Mouse (Mus musculus) heart, embryonic 13.5 days (tissue): ENCODE measurements at regions not wholly inside any gene's neighbourhood (a gene's known extent, or its start where the extent isn't known, plus 50 kb on each side); places are given as distances from the start of the nearest gene placed in this dataset.
A peak's percentile ranks its signal among the peaks of the same experiment; 100 is the strongest.

Experiments used
- ATAC-seq: fragments of 200-750 bp; cut with Nextera tagmentation; 2 replicates; pipeline ENCODE4 v1.8.0; 2017; ENCODE audit warnings: moderate TSS enrichment; ENCODE audit not compliant: insufficient number of reproducible peaks, low FRiP score, low TSS enrichment; ENCODE audit errors: extremely low read depth
- H3K27ac ChIP-seq: fragments of 300-500 bp; sonication (generic); replicated peaks from 2 replicates; pipeline ENCODE4 v1.5.1; 2015; ENCODE audit warnings: moderate library complexity, mild to moderate bottlenecking, inconsistent platforms
- H3K27me3 ChIP-seq: fragments of 300-500 bp; sonication (generic); replicated peaks from 2 replicates; pipeline ENCODE4 v1.6.1; 2015; ENCODE audit warnings: mild to moderate bottlenecking, inconsistent platforms
- H3K36me3 ChIP-seq: fragments of 300-500 bp; sonication (generic); 2 replicates; pipeline ENCODE4 v1.6.1; 2015; ENCODE audit warnings: mild to moderate bottlenecking, inconsistent platforms
- H3K4me1 ChIP-seq: fragments of 300-500 bp; sonication (generic); 2 replicates; pipeline ENCODE4 v1.6.1; 2015; ENCODE audit warnings: inconsistent platforms
- H3K4me2 ChIP-seq: fragments of 300-500 bp; sonication (generic); 2 replicates; pipeline ENCODE4 v1.6.1; 2015; ENCODE audit warnings: inconsistent platforms, mild to moderate bottlenecking, moderate library complexity
- H3K4me3 ChIP-seq: fragments of 300-500 bp; sonication (generic); 2 replicates; pipeline ENCODE4 v1.5.1; 2015; ENCODE audit warnings: moderate library complexity, mild to moderate bottlenecking, inconsistent platforms
- H3K9ac ChIP-seq: fragments of 300-500 bp; sonication (generic); 2 replicates; pipeline ENCODE4 v1.6.1; 2015; ENCODE audit warnings: inconsistent platforms, mild to moderate bottlenecking, moderate library complexity
- H3K9me3 ChIP-seq: fragments of 300-500 bp; sonication (generic); 2 replicates; pipeline ENCODE4 v1.6.1; 2016; ENCODE audit warnings: inconsistent platforms
- WGBS: fragments of 180-500 bp; shearing (Covaris S2); methylation state at CpG from one replicate; pipeline ENCODE4 v1.1.7; 2015; ENCODE audit warnings: mixed read lengths; 5-methylcytosine and 5-hydroxymethylcytosine counted together

- H3K4me2 ChIP-seq = peak overlapping the region; percentile 61
- H3K27me3 ChIP-seq = no peaks in the 10 kb centered on the region
- peaks cover 28% of the 10 kb centered on the region for H3K4me1 ChIP-seq
- no peak overlapping the region for H3K4me3 ChIP-seq
- no peaks in the 10 kb centered on the region for H3K9me3 ChIP-seq
- peak overlapping the region; percentile 85 for H3K27ac ChIP-seq
- no peak overlapping the region for H3K9ac ChIP-seq
- 56% methylated on average over 6 of the region's 6 CpGs for WGBS
- no peak for ATAC-seq
- H3K36me3 ChIP-seq = no peaks in the 10 kb centered on the region
These were observed 173.9 kb upstream of the Igfbp7 start for GRCm38 (mm10) chr5:77581702-77582101.

GRCm38 (mm10) chr5:77581106-77581638 lies 173.3 kb upstream of the Igfbp7 start:
- H3K27ac ChIP-seq = peak overlapping the region; percentile 85
- H3K36me3 ChIP-seq = no peaks in the 10 kb centered on the region
- peak overlapping the region; percentile 61 for H3K4me2 ChIP-seq
- peaks cover 33% of the 10 kb centered on the region for H3K4me1 ChIP-seq
- WGBS = 33% methylated on average over 6 of the region's 6 CpGs
- H3K9me3 ChIP-seq = no peaks in the 10 kb centered on the region
- H3K9ac ChIP-seq = no peak overlapping the region
- H3K27me3 ChIP-seq = no peaks in the 10 kb centered on the region
- H3K4me3 ChIP-seq = no peak overlapping the region
- no peak; the same call in 1 of the 2 replicates for ATAC-seq

- no peaks in the 10 kb centered on the region for H3K36me3 ChIP-seq
- H3K4me2 ChIP-seq = peak overlapping the region; percentile 61
- peak; percentile 31; the same call in 1 of the 2 replicates for ATAC-seq
- H3K4me3 ChIP-seq = peak overlapping the region; percentile 29; the same call in 1 of the 2 replicates
- H3K27me3 ChIP-seq = no peaks in the 10 kb centered on the region
- H3K4me1 ChIP-seq = peaks cover 33% of the 10 kb centered on the region
- 18% methylated on average over 20 of the region's 20 CpGs for WGBS
- H3K9me3 ChIP-seq = no peaks in the 10 kb centered on the region
- H3K27ac ChIP-seq = peak overlapping the region; percentile 85
- peak overlapping the region; percentile 67 for H3K9ac ChIP-seq
These were observed 172.2 kb upstream of the Igfbp7 start for GRCm38 (mm10) chr5:77579826-77580745.

GRCm38 (mm10) chr5:77576881-77577280 lies 169.0 kb upstream of the Igfbp7 start:
- H3K4me3 ChIP-seq = no peak overlapping the region
- H3K4me2 ChIP-seq = no peak overlapping the region
- H3K36me3 ChIP-seq = no peaks in the 10 kb centered on the region
- ATAC-seq = no peak
- H3K9me3 ChIP-seq = no peaks in the 10 kb centered on the region
- 73% methylated on average over 5 of the region's 5 CpGs for WGBS
- H3K27me3 ChIP-seq = no peaks in the 10 kb centered on the region
- peaks cover 33% of the 10 kb centered on the region for H3K4me1 ChIP-seq
- H3K9ac ChIP-seq = no peak overlapping the region
- no peak overlapping the region for H3K27ac ChIP-seq

GRCm38 (mm10) chr5:77575780-77576179 lies 167.9 kb upstream of the Igfbp7 start:
- H3K4me1 ChIP-seq = peaks cover 23% of the 10 kb centered on the region
- no peak overlapping the region for H3K4me3 ChIP-seq
- H3K27ac ChIP-seq = no peak overlapping the region
- no peak overlapping the region for H3K4me2 ChIP-seq
- WGBS = 81% methylated on average over 8 of the region's 8 CpGs
- no peak for ATAC-seq
- no peaks in the 10 kb centered on the region for H3K27me3 ChIP-seq
- no peaks in the 10 kb centered on the region for H3K9me3 ChIP-seq
- no peaks in the 10 kb centered on the region for H3K36me3 ChIP-seq
- no peak overlapping the region for H3K9ac ChIP-seq

GRCm38 (mm10) chr5:77570364-77570763 lies 162.5 kb upstream of the Igfbp7 start:
- Histone ChIP-seq H3K4me2 (no peak overlapping the region), H3K27me3 (no peaks in the 10 kb centered on the region), H3K9me3 (no peaks in the 10 kb centered on the region), H3K9ac (no peak overlapping the region), H3K27ac (0 out of 2 replicates have a peak overlapping the region, but pooled peaks have one; percentile 0), H3K4me1 (peaks cover 9% of the 10 kb centered on the region), H3K36me3 (no peaks in the 10 kb centered on the region), H3K4me3 (no peak overlapping the region)
- no peak; the same call in 1 of the 2 replicates for ATAC-seq
- WGBS = 46% methylated on average over 9 of the region's 9 CpGs

- H3K9ac ChIP-seq = no peak overlapping the region
- no peak overlapping the region for H3K27ac ChIP-seq
- H3K27me3 ChIP-seq = no peaks in the 10 kb centered on the region
- H3K4me1 ChIP-seq = peaks cover 9% of the 10 kb centered on the region
- H3K36me3 ChIP-seq = no peaks in the 10 kb centered on the region
- no peak overlapping the region for H3K4me3 ChIP-seq
- H3K9me3 ChIP-seq = no peaks in the 10 kb centered on the region
- ATAC-seq = no peak
- 60% methylated on average over 5 of the region's 5 CpGs for WGBS
- H3K4me2 ChIP-seq = no peak overlapping the region
These were observed 160.3 kb upstream of the Igfbp7 start for GRCm38 (mm10) chr5:77568121-77568520.

- Histone ChIP-seq H3K9me3 (no peaks in the 10 kb centered on the region), H3K27ac (no peak overlapping the region), H3K4me3 (no peak overlapping the region), H3K27me3 (no peaks in the 10 kb centered on the region), H3K4me1 (peaks cover 5% of the 10 kb centered on the region; the same call in 1 of the 2 replicates), H3K9ac (no peak overlapping the region), H3K4me2 (0 out of 2 replicates have a peak overlapping the region, but pooled peaks have one; percentile 11), H3K36me3 (no peaks in the 10 kb centered on the region)
- no peak for ATAC-seq
- WGBS = 48% methylated on average over 5 of the region's 5 CpGs
These were observed 144.7 kb upstream of the Igfbp7 start for GRCm38 (mm10) chr5:77552580-77552979.

GRCm38 (mm10) chr5:77552081-77552480 lies 144.2 kb upstream of the Igfbp7 start:
- Histone ChIP-seq H3K27ac (no peak overlapping the region), H3K4me2 (no peak overlapping the region), H3K27me3 (no peaks in the 10 kb centered on the region), H3K4me3 (no peak overlapping the region), H3K9ac (no peak overlapping the region), H3K9me3 (no peaks in the 10 kb centered on the region), H3K4me1 (peaks cover 5% of the 10 kb centered on the region; the same call in 1 of the 2 replicates), H3K36me3 (no peaks in the 10 kb centered on the region)
- no peak for ATAC-seq
- 71% methylated on average over 7 of the region's 7 CpGs for WGBS

- H3K4me2 ChIP-seq = no peak overlapping the region
- no peaks in the 10 kb centered on the region for H3K27me3 ChIP-seq
- no peak for ATAC-seq
- no peak overlapping the region for H3K9ac ChIP-seq
- H3K4me1 ChIP-seq = no peaks in the 10 kb centered on the region
- H3K9me3 ChIP-seq = no peaks in the 10 kb centered on the region
- no peak overlapping the region for H3K4me3 ChIP-seq
- WGBS = 58% methylated on average over 13 of the region's 13 CpGs
- no peak overlapping the region for H3K27ac ChIP-seq
- no peaks in the 10 kb centered on the region for H3K36me3 ChIP-seq
These were observed 138.3 kb upstream of the Igfbp7 start for GRCm38 (mm10) chr5:77546001-77546620.

GRCm38 (mm10) chr5:77532261-77533015 lies 124.6 kb upstream of the Igfbp7 start:
- no peaks in the 10 kb centered on the region for H3K27me3 ChIP-seq
- H3K36me3 ChIP-seq = no peaks in the 10 kb centered on the region
- no peaks in the 10 kb centered on the region for H3K9me3 ChIP-seq
- H3K4me2 ChIP-seq = no peak overlapping the region
- H3K9ac ChIP-seq = no peak overlapping the region
- no peak overlapping the region for H3K27ac ChIP-seq
- ATAC-seq = no peak
- H3K4me1 ChIP-seq = 0 out of 2 replicates have a peak, but pooled peaks cover 4% of the 10 kb centered on the region
- WGBS = 61% methylated on average over 19 of the region's 19 CpGs
- H3K4me3 ChIP-seq = no peak overlapping the region
